In the genomic region with DNA sequence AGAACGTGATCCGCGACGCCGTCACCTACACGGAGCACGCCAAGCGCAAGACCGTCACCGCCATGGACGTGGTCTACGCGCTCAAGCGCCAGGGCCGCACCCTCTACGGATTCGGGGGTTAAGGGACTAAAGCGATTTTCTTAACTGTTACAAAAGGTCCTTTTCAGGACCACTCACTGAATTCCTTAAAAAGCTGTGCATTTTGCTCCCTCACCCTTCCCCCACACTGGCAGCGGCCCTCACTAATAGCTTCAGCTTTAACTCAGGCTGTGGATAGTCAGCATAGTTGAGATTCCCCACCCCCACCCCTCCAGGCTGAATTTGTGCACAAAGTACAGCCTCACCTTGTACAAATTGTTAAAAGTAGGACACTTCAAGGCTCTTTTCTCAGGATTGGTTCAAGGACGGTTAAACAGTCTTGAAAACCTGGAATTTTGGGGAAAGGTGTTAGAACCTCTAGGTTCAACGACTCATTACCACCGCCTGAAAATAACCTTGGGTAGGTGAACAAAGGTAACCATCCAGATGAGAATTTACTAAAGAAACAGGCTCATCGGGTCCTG, we compare ENCODE assay signal across 7 mouse cellular contexts. TPM values are rescaled to one million over a fixed set of nuclear protein-coding genes. Genes with fewer than 3 reads are reported as not detected.
DNase-seq lines count a peak whose midpoint lies in the region; ATAC-seq lines count a peak whose summit lies in the region.

No protein-coding gene starts in this region.

- peak overlapping the region; percentile 85 for H3K27ac ChIP-seq in intestine, embryonic 14.5 days (ENCODE audit: low read depth)
- peak overlapping the region; percentile 77 for H3K27ac ChIP-seq in midbrain, embryonic 16.5 days (ENCODE audit: low read length)

- H3K4me1 ChIP-seq in intestine, embryonic 14.5 days (replicated peaks; ENCODE audit: control insufficient read depth, insufficient read depth, low read length) = peaks cover 9% of the 10 kb centered on the region
- H3K4me1 ChIP-seq in midbrain, embryonic 16.5 days (ENCODE audit: control insufficient read depth, insufficient read depth, low read length) = peaks cover 17% of the 10 kb centered on the region

- peak; percentile 50 for DNase-seq in thymus, postnatal 0 days (ENCODE audit: low spot score)
- no peak for DNase-seq in thymus, postnatal 10 days (ENCODE audit: low spot score in 2 of 2)
- peak; percentile 66 for DNase-seq in embryo, embryonic 11 days
- peak; percentile 84 for DNase-seq in intestine, embryonic 14.5 days (ENCODE audit: low spot score)
- DNase-seq in left cerebral cortex, adult 18-20 months (ENCODE audit: low spot score in 2 of 2) = no peak
- DNase-seq in B cell, adult 2 months = no peak

- under 1% methylated on average over 15 of the region's 23 CpGs for WGBS in intestine, embryonic 14.5 days
- under 1% methylated on average over 14 of the region's 23 CpGs for WGBS in midbrain, embryonic 16.5 days

- peak overlapping the region; percentile 39 for H3K4me3 ChIP-seq in intestine, embryonic 14.5 days (ENCODE audit: low read depth, low read length)
- H3K4me3 ChIP-seq in midbrain, embryonic 16.5 days (ENCODE audit: low read depth, low read length) = peak overlapping the region; percentile 43

- H3K9ac ChIP-seq in intestine, embryonic 14.5 days (ENCODE audit: low read length) = peak overlapping the region; percentile 49
- H3K9ac ChIP-seq in midbrain, embryonic 16.5 days (ENCODE audit: low read depth, low read length) = peak overlapping the region; percentile 23

- ATAC-seq in intestine, embryonic 14.5 days (replicated peaks; ENCODE audit: low FRiP score, low TSS enrichment, low read depth) = peak; percentile 17
- no peak; the same call in 1 of the 2 replicates for ATAC-seq in midbrain, embryonic 16.5 days

- no peaks in the 10 kb centered on the region for H3K27me3 ChIP-seq in intestine, embryonic 14.5 days (replicated peaks; ENCODE audit: control insufficient read depth, insufficient read depth, low read length)
- H3K27me3 ChIP-seq in midbrain, embryonic 16.5 days (ENCODE audit: control insufficient read depth, insufficient read depth, low read depth, low read length) = no peaks in the 10 kb centered on the region

- peak overlapping the region; percentile 63 for H3K4me2 ChIP-seq in intestine, embryonic 14.5 days (ENCODE audit: low read length)
- H3K4me2 ChIP-seq in midbrain, embryonic 16.5 days (ENCODE audit: low read length) = peak overlapping the region; percentile 71

- no peaks in the 10 kb centered on the region for H3K36me3 ChIP-seq in intestine, embryonic 14.5 days (ENCODE audit: control insufficient read depth, insufficient read depth, low read length)
- no peaks in the 10 kb centered on the region for H3K36me3 ChIP-seq in midbrain, embryonic 16.5 days (ENCODE audit: control insufficient read depth, insufficient read depth, low read length)

- H3K9me3 ChIP-seq in intestine, embryonic 14.5 days (ENCODE audit: control insufficient read depth, low read length) = no peaks in the 10 kb centered on the region
- H3K9me3 ChIP-seq in midbrain, embryonic 16.5 days (replicated peaks; ENCODE audit: control insufficient read depth, low read length, poor library complexity, severe bottlenecking) = no peaks in the 10 kb centered on the region

RNA-seq across cellular contexts. Expression of gene Hist1h4b, which starts 0.5 kb away (rescaled TPM):
- polyA plus RNA-seq in thymus, postnatal 0 days (2015; fragmentation: Nextera tagmentation; extraction: Ambion mirVana) = 15.5 and 15.6 TPM in 2 replicates
- polyA plus RNA-seq in intestine, embryonic 14.5 days (2014; fragmentation: Nextera tagmentation; extraction: Ambion mirVana) = 3.9 and 6.4 TPM in 2 replicates
- polyA plus RNA-seq in midbrain, embryonic 16.5 days (2015; fragmentation: Nextera tagmentation; extraction: Ambion mirVana) = 0.98 and 1.8 TPM in 2 replicates
- 10 to 100 TPM; 92.6 to 94.4 TPM for total RNA-seq in left cerebral cortex, adult 18-20 months (2021)

RNA-seq across cellular contexts. Expression of gene Hist1h4a, which starts 3.7 kb away (rescaled TPM):
- 1.4 and 3.5 TPM in 2 replicates for polyA plus RNA-seq in thymus, postnatal 0 days (2015; fragmentation: Nextera tagmentation; extraction: Ambion mirVana)
- polyA plus RNA-seq in intestine, embryonic 14.5 days (2014; fragmentation: Nextera tagmentation; extraction: Ambion mirVana) = 0.65 and 1.3 TPM in 2 replicates
- polyA plus RNA-seq in midbrain, embryonic 16.5 days (2015; fragmentation: Nextera tagmentation; extraction: Ambion mirVana) = 0.47 and 0.72 TPM in 2 replicates
- total RNA-seq in left cerebral cortex, adult 18-20 months (2021) = 10 to 100 TPM; 64.4 to 74.0 TPM

RNA-seq across cellular contexts. Expression of gene Hist1h3a, which starts 4.9 kb away (rescaled TPM):
- 42.0 and 56.6 TPM in 2 replicates for polyA plus RNA-seq in thymus, postnatal 0 days (2015; fragmentation: Nextera tagmentation; extraction: Ambion mirVana)
- 8.4 and 10.0 TPM in 2 replicates for polyA plus RNA-seq in intestine, embryonic 14.5 days (2014; fragmentation: Nextera tagmentation; extraction: Ambion mirVana)
- 0.40 and 0.68 TPM in 2 replicates for polyA plus RNA-seq in midbrain, embryonic 16.5 days (2015; fragmentation: Nextera tagmentation; extraction: Ambion mirVana)
- total RNA-seq in left cerebral cortex, adult 18-20 months (2021) = 10 to 100 TPM; 42.3 to 45.0 TPM

RNA-seq across cellular contexts. Expression of gene Hist1h3b, which starts 5.2 kb away (rescaled TPM):
- 45.8 and 78.0 TPM in 2 replicates for polyA plus RNA-seq in thymus, postnatal 0 days (2015; fragmentation: Nextera tagmentation; extraction: Ambion mirVana)
- 13.9 and 15.5 TPM in 2 replicates for polyA plus RNA-seq in intestine, embryonic 14.5 days (2014; fragmentation: Nextera tagmentation; extraction: Ambion mirVana)
- 0.89 and 1.1 TPM in 2 replicates for polyA plus RNA-seq in midbrain, embryonic 16.5 days (2015; fragmentation: Nextera tagmentation; extraction: Ambion mirVana)
- total RNA-seq in left cerebral cortex, adult 18-20 months (2021) = 1 to 10 TPM; 4.3 to 9.9 TPM

RNA-seq across cellular contexts. Expression of gene Hist1h1a, which starts 6.2 kb away (rescaled TPM):
- polyA plus RNA-seq in thymus, postnatal 0 days (2015; fragmentation: Nextera tagmentation; extraction: Ambion mirVana) = 15.8 and 27.4 TPM in 2 replicates
- polyA plus RNA-seq in intestine, embryonic 14.5 days (2014; fragmentation: Nextera tagmentation; extraction: Ambion mirVana) = 3.1 and 4.2 TPM in 2 replicates
- 0.30 TPM in 1 of 2 replicates, not detected in the other for polyA plus RNA-seq in midbrain, embryonic 16.5 days (2015; fragmentation: Nextera tagmentation; extraction: Ambion mirVana)
- 10 to 100 TPM; 24.9 to 25.2 TPM for total RNA-seq in left cerebral cortex, adult 18-20 months (2021)

Comparison
In these comparisons a context has a peak if more than half of its experiments do, and no peak if none do; other contexts are left out.
1. DNase-seq: peak in thymus, postnatal 0 days (single experiment), embryo, embryonic 11 days (single experiment) and intestine, embryonic 14.5 days (single experiment); none in thymus, postnatal 10 days (0 of 2), left cerebral cortex, adult 18-20 months (0 of 2) and B cell, adult 2 months (0 of 2).